Mouse (Mus musculus) CH12.LX (cell line): ENCODE measurements around the gene Wnt9b.

Source experiments
- CTCF ChIP-seq, 2 experiments: IDR thresholded peaks in 1 of 2; conservative IDR thresholded peaks in 1 of 2; 2 replicates each; pipeline ENCODE4 v1.5.1; 2011 to 2012; ENCODE audit warnings: low read depth in 2 of 2, low read length in 2 of 2, improper control_type of control experiment in 1 of 2, inconsistent platforms in 1 of 2, mild to moderate bottlenecking in 1 of 2, moderate library complexity in 1 of 2
- MAZ ChIP-seq: IDR thresholded peaks from 2 replicates; pipeline ENCODE4 v1.6.1; 2012; ENCODE audit warnings: low read depth, mild to moderate bottlenecking, inconsistent platforms, low read length, improper control_type of control experiment, moderate library complexity

DNA sequence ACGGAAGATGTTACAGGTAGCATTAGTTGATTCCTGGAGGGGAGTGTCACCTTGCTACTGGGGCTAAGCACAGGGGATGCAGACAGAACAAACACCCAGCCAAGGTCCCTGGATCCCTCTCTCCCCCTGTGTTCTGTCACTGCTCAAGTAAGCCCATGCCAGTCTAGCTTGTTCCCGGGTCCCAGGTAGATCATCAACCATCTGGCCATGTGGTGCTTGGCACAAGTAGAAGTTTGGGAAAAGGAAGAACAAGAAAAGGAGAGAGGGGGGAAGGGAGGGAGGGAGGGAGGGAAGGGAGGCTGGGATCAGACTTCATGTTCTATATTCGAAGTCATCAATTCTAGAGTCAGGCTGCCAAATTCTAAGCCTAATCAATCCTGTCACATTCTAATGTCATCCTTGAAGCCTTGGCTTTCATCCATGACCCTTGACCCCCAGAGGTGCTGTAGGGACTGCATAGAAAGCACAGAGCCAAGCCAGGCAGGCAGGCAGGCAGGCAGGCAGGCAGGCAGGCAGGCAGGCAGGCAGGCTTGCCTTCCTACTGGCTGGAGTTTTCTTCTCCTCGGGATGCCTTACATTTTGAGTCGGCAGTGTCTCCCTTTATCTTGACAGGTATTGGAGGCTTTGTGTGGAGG lies 15.1 kb downstream of the Wnt9b start:
- TF ChIP-seq CTCF (conservative IDR thresholded peaks at IDR 0.05 in 1 of 2, IDR thresholded peaks at IDR 0.05 in 1 of 2; ENCODE audit: low read depth in 2 of 2, low read length in 2 of 2), result no peak
- TF ChIP-seq MAZ, result no peak
